Mouse (Mus musculus) lung, embryonic 15.5 days (tissue): ENCODE measurements at regions not wholly inside any gene's neighbourhood (a gene's known extent, or its start where the extent isn't known, plus 50 kb on each side); places are given as distances from the start of the nearest gene placed in this dataset.
A peak's percentile ranks its signal among the peaks of the same experiment; 100 is the strongest.

ENCODE experiments used
- ATAC-seq: fragments of 200-750 bp; cut with Nextera tagmentation; 2 replicates; pipeline ENCODE4 v1.8.0; 2017; ENCODE audit warnings: moderate number of reproducible peaks, borderline replicate concordance; ENCODE audit not compliant: low FRiP score, low TSS enrichment; ENCODE audit errors: extremely low read depth
- H3K27ac ChIP-seq: fragments of 300-500 bp; sonication (generic); 2 replicates; pipeline ENCODE4 v1.5.1; 2015; ENCODE audit warnings: moderate library complexity, mild to moderate bottlenecking, inconsistent platforms
- H3K27me3 ChIP-seq: fragments of 300-500 bp; sonication (generic); 2 replicates; pipeline ENCODE4 v1.6.1; 2015; ENCODE audit warnings: inconsistent platforms
- H3K36me3 ChIP-seq: fragments of 300-500 bp; sonication (generic); 2 replicates; pipeline ENCODE4 v1.6.1; 2015; ENCODE audit warnings: inconsistent platforms
- H3K4me1 ChIP-seq: fragments of 300-500 bp; sonication (generic); 2 replicates; pipeline ENCODE4 v1.6.1; 2015; ENCODE audit warnings: inconsistent platforms
- H3K4me2 ChIP-seq: fragments of 300-500 bp; sonication (generic); 2 replicates; pipeline ENCODE4 v1.6.1; 2015; ENCODE audit warnings: inconsistent platforms, mild to moderate bottlenecking, moderate library complexity
- H3K4me3 ChIP-seq: fragments of 300-500 bp; sonication (generic); 2 replicates; pipeline ENCODE4 v1.5.1; 2015; ENCODE audit warnings: mild to moderate bottlenecking, inconsistent platforms
- H3K9ac ChIP-seq: fragments of 300-500 bp; sonication (generic); 2 replicates; pipeline ENCODE4 v1.6.1; 2015; ENCODE audit warnings: inconsistent platforms
- H3K9me3 ChIP-seq: fragments of 300-500 bp; sonication (generic); 2 replicates; pipeline ENCODE4 v1.6.1; 2016; ENCODE audit warnings: inconsistent platforms
- whole genome bisulfite sequencing: fragments of 180-500 bp; shearing (Covaris S2); methylation state at CpG from one replicate; pipeline ENCODE4 v1.1.7; 2015; 5-methylcytosine and 5-hydroxymethylcytosine counted together

DNA sequence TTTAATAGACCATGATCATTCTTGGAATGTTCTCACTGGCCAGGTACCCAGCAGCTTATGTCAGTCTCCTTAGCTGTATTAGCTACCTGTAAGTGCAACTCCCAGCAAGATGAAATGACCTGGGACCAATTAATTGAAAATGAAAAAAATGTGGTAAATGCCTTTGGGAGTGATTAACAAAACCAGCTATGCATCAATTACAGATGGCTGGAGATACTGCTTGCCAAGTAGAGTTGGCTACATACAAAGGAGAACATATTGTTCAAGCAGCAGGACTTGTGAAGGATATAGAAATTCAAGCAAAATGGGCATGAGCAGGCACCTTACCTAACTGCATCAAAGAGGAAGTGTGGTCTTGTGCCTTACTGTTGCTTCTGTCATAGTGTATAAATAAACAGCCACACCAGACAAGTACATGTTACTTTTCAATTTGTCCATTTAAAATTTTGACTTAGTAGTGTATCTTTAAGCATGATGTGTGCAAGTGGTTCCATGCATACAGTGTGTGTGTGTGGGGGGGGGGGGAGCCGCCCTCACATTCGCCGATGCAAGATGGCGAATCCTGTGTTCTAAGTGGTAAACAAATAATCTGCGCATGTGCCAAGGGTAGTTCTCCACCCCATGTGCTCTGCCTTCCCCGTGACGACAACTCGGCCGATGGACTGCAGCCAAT lies 307.0 kb downstream of the Pcdh17 start:
- no peak for ATAC-seq
- Histone ChIP-seq H3K4me1 (no peaks in the 10 kb centered on the region), H3K27ac (no peak overlapping the region), H3K4me2 (no peak overlapping the region), H3K9me3 (no peaks in the 10 kb centered on the region), H3K4me3 (no peak overlapping the region), H3K36me3 (no peaks in the 10 kb centered on the region), H3K27me3 (no peaks in the 10 kb centered on the region), H3K9ac (no peak overlapping the region)
- WGBS: 95% methylated on average over 9 of the region's 9 CpGs

- 94% methylated on average over 11 of the region's 11 CpGs for WGBS
- ATAC-seq: no peak
- no peak overlapping the region for H3K27ac ChIP-seq
Measured at GRCm38 (mm10) chr14:84757592-84757991, 314.2 kb downstream of the Pcdh17 start.

DNA sequence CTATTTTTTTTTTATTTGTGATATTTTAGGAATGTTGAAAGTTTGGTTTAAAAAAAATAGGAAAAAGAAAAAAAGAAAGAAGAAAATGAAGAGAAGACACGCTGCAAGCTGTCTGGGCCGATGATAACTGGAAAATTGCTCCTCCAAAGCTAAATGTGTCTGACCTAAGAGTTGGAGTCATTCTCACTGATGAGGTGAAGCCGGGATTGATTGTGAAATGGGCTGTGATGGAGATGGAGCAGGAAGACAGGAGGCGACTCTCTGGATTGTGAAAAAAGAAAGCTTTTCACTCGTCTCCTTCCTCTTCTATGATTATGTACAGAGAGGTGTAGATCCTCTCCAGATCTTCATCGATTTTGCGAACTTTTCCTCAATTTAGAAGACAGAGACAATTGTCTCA lies 349.8 kb downstream of the Pcdh17 start:
- no peaks in the 10 kb centered on the region for H3K4me1 ChIP-seq
- WGBS: 48% methylated on average over 7 of the region's 7 CpGs
- H3K4me3 ChIP-seq: no peak overlapping the region
- H3K4me2 ChIP-seq: no peak overlapping the region
- no peaks in the 10 kb centered on the region for H3K27me3 ChIP-seq
- peak; percentile 80; the same call in 1 of the 2 replicates for ATAC-seq
- H3K27ac ChIP-seq: no peak overlapping the region
- no peak overlapping the region for H3K9ac ChIP-seq
- H3K36me3 ChIP-seq: no peaks in the 10 kb centered on the region
- H3K9me3 ChIP-seq: no peaks in the 10 kb centered on the region

More at GRCm38 (mm10) chr14:84757592-84757991, 314.2 kb downstream of the Pcdh17 start:
- Histone ChIP-seq H3K36me3 (no peaks in the 10 kb centered on the region), H3K4me1 (no peaks in the 10 kb centered on the region), H3K4me3 (no peak overlapping the region), H3K4me2 (no peak overlapping the region), H3K9ac (no peak overlapping the region), H3K9me3 (no peaks in the 10 kb centered on the region), H3K27me3 (no peaks in the 10 kb centered on the region)

GRCm38 (mm10) chr14:84800925-84801324 lies 357.6 kb downstream of the Pcdh17 start:
- no peak overlapping the region for H3K27ac ChIP-seq
- no peaks in the 10 kb centered on the region for H3K4me1 ChIP-seq
- no peak; the same call in 1 of the 2 replicates for ATAC-seq
- H3K9ac ChIP-seq: no peak overlapping the region
- no peaks in the 10 kb centered on the region for H3K9me3 ChIP-seq
- H3K36me3 ChIP-seq: no peaks in the 10 kb centered on the region
- H3K4me2 ChIP-seq: no peak overlapping the region
- WGBS: 32% methylated on average over 1 of the region's 1 CpGs
- H3K27me3 ChIP-seq: no peaks in the 10 kb centered on the region
- H3K4me3 ChIP-seq: no peak overlapping the region

DNA sequence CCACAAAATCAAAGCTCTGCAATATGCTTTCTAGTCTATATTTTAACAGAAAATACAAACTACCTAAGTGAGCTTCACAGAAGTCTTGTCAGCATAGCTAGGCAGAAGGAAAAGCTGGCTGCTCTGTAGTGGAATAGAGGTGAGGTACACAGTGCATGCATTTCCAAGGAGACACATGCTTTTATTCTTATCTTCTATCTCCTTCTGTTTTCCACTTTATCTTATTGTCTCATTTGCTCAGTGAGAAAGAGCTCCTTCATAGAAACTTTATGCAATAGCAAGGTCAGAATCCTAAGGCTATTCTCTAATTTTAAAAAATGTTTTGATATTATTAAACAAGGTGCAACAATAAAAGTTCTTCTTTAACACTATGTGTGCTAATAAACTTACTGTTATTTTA lies 359.3 kb downstream of the Pcdh17 start:
- Histone ChIP-seq H3K9ac (no peak overlapping the region), H3K27ac (no peak overlapping the region), H3K4me2 (no peak overlapping the region), H3K4me3 (no peak overlapping the region), H3K9me3 (no peaks in the 10 kb centered on the region), H3K27me3 (no peaks in the 10 kb centered on the region), H3K4me1 (no peaks in the 10 kb centered on the region), H3K36me3 (no peaks in the 10 kb centered on the region)
- no peak for ATAC-seq
